Mouse (Mus musculus) midbrain, embryonic 12.5 days (tissue): ENCODE measurements around the gene Pde7b. TPM values are rescaled to one million over a fixed set of nuclear protein-coding genes. Genes with fewer than 3 reads are reported as not detected.

Source experiments
- ATAC-seq: fragments of 200-750 bp; cut with Nextera tagmentation; 2 replicates; pipeline ENCODE4 v1.8.0; 2017; ENCODE audit warnings: low read depth, moderate TSS enrichment, moderate library complexity; ENCODE audit not compliant: low FRiP score
- H3K27ac ChIP-seq: fragments of 300-500 bp; sonication (generic); replicated peaks from 2 replicates; pipeline ENCODE4 v1.5.1; 2016; ENCODE audit warnings: mild to moderate bottlenecking
- H3K27me3 ChIP-seq: fragments of 300-500 bp; sonication (generic); 2 replicates; pipeline ENCODE4 v1.6.1; 2016; ENCODE audit warnings: mild to moderate bottlenecking
- H3K36me3 ChIP-seq: fragments of 300-500 bp; sonication (generic); 2 replicates; pipeline ENCODE4 v1.6.1; 2016
- H3K4me1 ChIP-seq: fragments of 300-500 bp; sonication (generic); 2 replicates; pipeline ENCODE4 v1.6.1; 2016
- H3K4me2 ChIP-seq: fragments of 300-500 bp; sonication (generic); replicated peaks from 2 replicates; pipeline ENCODE4 v1.6.1; 2016; ENCODE audit warnings: mild to moderate bottlenecking, moderate library complexity
- H3K4me3 ChIP-seq: fragments of 300-500 bp; sonication (generic); 2 replicates; pipeline ENCODE4 v1.5.1; 2016; ENCODE audit warnings: mild to moderate bottlenecking
- H3K9ac ChIP-seq: fragments of 300-500 bp; sonication (generic); replicated peaks from 2 replicates; pipeline ENCODE4 v1.6.1; 2016; ENCODE audit warnings: mild to moderate bottlenecking, moderate library complexity
- H3K9me3 ChIP-seq: fragments of 300-500 bp; sonication (generic); 2 replicates; pipeline ENCODE4 v1.6.1; 2016; ENCODE audit warnings: mild to moderate bottlenecking
- WGBS: fragments of 180-500 bp; shearing (Covaris S2); methylation state at CpG from one replicate; pipeline ENCODE4 v1.1.7; 2016; 5-methylcytosine and 5-hydroxymethylcytosine counted together
- polyA plus RNA-seq: library from polyadenylated mRNA; unstranded; fragments of >200 nt; fragmentation: Nextera tagmentation; extraction: Ambion mirVana; gene quantifications from 2 replicates; pipeline ENCODE4 v1.2.1, GENCODE M21; 2016

Pde7b gene
- polyA plus RNA-seq, 1 experiment from 2014 or later: 3.2 TPM

DNA sequence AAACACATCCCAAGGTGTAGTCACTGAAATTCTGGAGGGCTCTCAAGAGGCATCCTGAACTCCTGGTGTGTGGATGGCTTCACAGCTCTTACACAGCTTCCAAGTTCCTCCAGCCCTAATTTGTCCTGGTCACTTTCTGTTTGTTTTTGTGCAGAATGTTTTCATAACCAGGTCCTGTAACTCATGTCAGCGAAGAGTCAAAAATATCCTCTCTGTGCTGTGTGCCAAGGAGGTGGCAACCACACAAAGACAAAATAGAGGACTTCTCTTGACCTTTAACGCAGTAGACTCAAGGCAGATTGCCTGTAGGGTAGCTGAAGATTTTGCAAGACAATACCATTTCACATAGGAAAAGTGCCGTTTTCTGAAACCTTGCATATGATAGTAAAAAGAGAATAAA is 14.9 kb upstream of the Pde7b start:
- WGBS: 83% methylated on average over 3 of the region's 3 CpGs
- no peaks in the 10 kb centered on the region for H3K9me3 ChIP-seq
- H3K4me1 ChIP-seq: peaks cover 6% of the 10 kb centered on the region; the same call in 1 of the 2 replicates
- no peak for ATAC-seq
- H3K27ac ChIP-seq: no peak overlapping the region
- H3K27me3 ChIP-seq: no peaks in the 10 kb centered on the region
- H3K4me3 ChIP-seq: no peak overlapping the region
- H3K4me2 ChIP-seq: no peak overlapping the region
- no peaks in the 10 kb centered on the region for H3K36me3 ChIP-seq
- no peak overlapping the region for H3K9ac ChIP-seq

DNA sequence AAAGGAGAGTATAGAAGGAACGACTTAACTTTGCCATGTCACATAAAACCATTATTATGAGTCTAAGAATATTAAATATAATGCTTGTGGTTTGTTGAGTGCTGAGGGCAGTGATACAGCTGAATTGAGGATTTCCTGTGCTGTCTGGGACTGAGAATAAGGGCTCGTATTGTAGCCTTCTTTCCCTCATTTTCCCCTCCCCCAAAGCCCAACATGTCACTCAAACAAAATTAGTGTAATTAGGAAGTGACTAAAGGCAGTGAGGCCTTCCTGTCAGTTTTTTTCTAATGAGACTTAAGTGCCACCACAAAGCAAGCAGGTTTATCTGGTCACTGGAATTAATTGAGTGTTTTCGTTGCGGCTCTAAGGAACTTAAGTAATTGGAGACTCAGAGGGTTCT is 12.3 kb upstream of the Pde7b start:
- Histone ChIP-seq H3K36me3 (no peaks in the 10 kb centered on the region), H3K9me3 (no peaks in the 10 kb centered on the region), H3K4me3 (no peak overlapping the region), H3K4me1 (peaks cover 9% of the 10 kb centered on the region; the same call in 1 of the 2 replicates), H3K4me2 (no peak overlapping the region), H3K27me3 (no peaks in the 10 kb centered on the region), H3K9ac (no peak overlapping the region), H3K27ac (no peak overlapping the region)
- no peak for ATAC-seq
- 34% methylated on average over 4 of the region's 4 CpGs for WGBS

GRCm38 (mm10) chr10:20735775-20736449 is 11.0 kb upstream of the Pde7b start:
- H3K9me3 ChIP-seq: no peaks in the 10 kb centered on the region
- no peaks in the 10 kb centered on the region for H3K27me3 ChIP-seq
- no peak overlapping the region for H3K4me3 ChIP-seq
- H3K36me3 ChIP-seq: no peaks in the 10 kb centered on the region
- no peak overlapping the region for H3K9ac ChIP-seq
- peaks cover 9% of the 10 kb centered on the region; the same call in 1 of the 2 replicates for H3K4me1 ChIP-seq
- no peak overlapping the region for H3K27ac ChIP-seq
- 76% methylated on average over 3 of the region's 3 CpGs for WGBS
- no peak overlapping the region for H3K4me2 ChIP-seq
- ATAC-seq: no peak

DNA sequence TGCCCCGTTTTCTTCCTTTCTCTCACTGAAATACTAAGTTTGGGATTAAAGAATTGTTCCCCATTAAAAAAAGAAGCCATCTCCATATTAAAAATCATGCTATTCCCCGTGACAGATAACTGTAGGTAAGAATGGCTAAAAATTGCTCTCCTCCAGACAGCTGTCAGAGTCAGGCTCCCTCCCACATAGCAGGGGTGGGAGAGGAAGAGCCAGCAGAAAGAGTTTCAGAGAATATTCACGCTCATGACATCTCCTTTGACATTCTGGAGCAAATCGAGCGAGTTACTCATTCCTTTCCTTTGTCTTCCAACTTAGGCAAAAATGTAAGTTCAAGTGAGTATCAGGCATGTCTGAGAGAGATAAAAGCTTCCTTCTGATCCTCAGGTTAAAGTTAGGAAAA is 8.7 kb upstream of the Pde7b start:
- H3K4me2 ChIP-seq: no peak overlapping the region
- 77% methylated on average over 5 of the region's 5 CpGs for WGBS
- H3K27me3 ChIP-seq: no peaks in the 10 kb centered on the region
- no peak for ATAC-seq
- H3K9me3 ChIP-seq: no peaks in the 10 kb centered on the region
- H3K36me3 ChIP-seq: no peaks in the 10 kb centered on the region
- H3K9ac ChIP-seq: no peak overlapping the region
- H3K4me1 ChIP-seq: peaks cover 9% of the 10 kb centered on the region; the same call in 1 of the 2 replicates
- no peak overlapping the region for H3K4me3 ChIP-seq
- no peak overlapping the region for H3K27ac ChIP-seq

DNA sequence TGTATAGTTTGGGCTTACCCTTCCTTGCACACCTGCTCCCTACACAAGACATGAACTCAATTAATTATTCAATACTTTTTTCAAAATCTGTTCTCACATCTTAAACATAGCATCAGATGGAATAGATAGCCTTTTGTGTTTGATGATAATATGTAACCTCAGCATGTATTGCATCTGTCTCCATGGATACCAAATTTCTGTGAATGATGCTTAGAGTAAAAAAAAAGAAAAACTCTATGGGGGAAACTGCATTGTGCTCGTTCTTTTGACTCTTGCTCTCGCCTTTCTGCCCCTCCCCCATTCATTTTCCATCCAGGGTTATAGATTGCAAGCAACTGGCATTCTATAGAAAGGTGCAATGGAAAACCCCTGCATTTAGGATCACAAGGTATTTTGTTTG is 7.3 kb upstream of the Pde7b start:
- Histone ChIP-seq H3K36me3 (no peaks in the 10 kb centered on the region), H3K4me2 (no peak overlapping the region), H3K4me3 (no peak overlapping the region), H3K9ac (no peak overlapping the region), H3K27ac (no peak overlapping the region), H3K4me1 (peaks cover 8% of the 10 kb centered on the region; the same call in 1 of the 2 replicates), H3K9me3 (no peaks in the 10 kb centered on the region), H3K27me3 (no peaks in the 10 kb centered on the region)
- no peak; the same call in 1 of the 2 replicates for ATAC-seq
- 31% methylated on average over 2 of the region's 2 CpGs for WGBS

GRCm38 (mm10) chr10:20730034-20730433 is 5.2 kb upstream of the Pde7b start:
- no peak for ATAC-seq
- no peak overlapping the region for H3K9ac ChIP-seq
- no peak overlapping the region for H3K4me3 ChIP-seq
- 92% methylated on average over 1 of the region's 1 CpGs for WGBS
- no peaks in the 10 kb centered on the region for H3K36me3 ChIP-seq
- no peaks in the 10 kb centered on the region for H3K9me3 ChIP-seq
- no peak overlapping the region for H3K4me2 ChIP-seq
- H3K4me1 ChIP-seq: peaks cover 11% of the 10 kb centered on the region; the same call in 1 of the 2 replicates
- no peaks in the 10 kb centered on the region for H3K27me3 ChIP-seq
- H3K27ac ChIP-seq: no peak overlapping the region

DNA sequence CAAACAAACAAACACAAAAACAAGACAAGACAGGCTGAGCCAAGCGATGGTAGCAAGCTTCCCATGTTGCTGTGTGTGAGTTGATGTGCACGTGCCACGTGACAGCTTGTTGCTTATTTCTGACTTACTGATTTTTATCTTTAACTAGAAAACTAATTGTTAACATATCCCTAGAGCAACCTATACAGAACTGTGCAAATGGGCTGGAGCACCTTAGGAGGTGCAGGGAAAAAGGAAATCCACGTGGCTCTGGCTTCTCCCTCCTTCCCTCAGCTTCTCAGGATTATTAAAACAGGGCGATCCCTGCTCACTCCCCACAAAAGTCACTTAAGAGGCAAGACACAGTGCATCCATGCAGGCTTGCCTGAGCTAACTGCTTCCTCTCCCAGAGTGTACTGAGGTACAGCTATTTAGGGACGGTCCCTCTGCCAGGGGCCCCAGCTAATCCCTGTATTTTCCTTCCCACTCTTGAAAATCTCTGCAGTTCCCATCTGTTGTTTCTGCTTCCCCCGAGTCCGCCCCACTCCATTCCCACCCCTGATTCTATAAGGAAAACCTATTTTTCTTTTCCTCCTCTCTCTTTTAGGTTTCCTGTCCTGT is 606 bp upstream of the Pde7b start:
- Histone ChIP-seq H3K27ac (no peak overlapping the region), H3K9ac (0 out of 2 replicates have a peak overlapping the region, but pooled peaks have one; percentile 20), H3K4me3 (no peak overlapping the region), H3K27me3 (peaks cover 5% of the 10 kb centered on the region; the same call in 1 of the 2 replicates), H3K9me3 (no peaks in the 10 kb centered on the region), H3K4me2 (peak overlapping the region; percentile 49; the same call in 1 of the 2 replicates), H3K4me1 (peaks cover 30% of the 10 kb centered on the region), H3K36me3 (no peaks in the 10 kb centered on the region)
- peak; percentile 34 for ATAC-seq
- 42% methylated on average over 8 of the region's 8 CpGs for WGBS

DNA sequence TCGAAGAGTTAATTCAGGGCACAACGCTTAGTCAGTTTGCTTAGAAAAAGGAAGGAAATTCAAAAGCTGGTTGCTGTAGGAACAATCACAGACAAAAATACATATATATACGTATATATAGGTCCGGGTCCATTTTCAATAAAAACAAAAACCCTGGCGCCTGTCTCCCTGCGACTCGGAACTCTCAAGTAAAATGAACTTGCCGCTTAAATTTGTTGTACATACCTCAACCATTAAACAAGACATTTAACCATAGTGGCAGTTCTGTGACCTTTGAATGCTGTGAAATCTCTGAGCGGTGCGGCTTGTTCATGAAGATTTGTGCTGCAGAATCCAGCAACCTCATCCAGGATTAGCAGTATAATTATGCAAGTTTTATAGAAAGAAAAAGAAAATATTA is 427 bp downstream of the Pde7b start:
- peak overlapping the region; percentile 15; the same call in 1 of the 2 replicates for H3K9ac ChIP-seq
- no peak overlapping the region for H3K27ac ChIP-seq
- H3K27me3 ChIP-seq: peaks cover 5% of the 10 kb centered on the region; the same call in 1 of the 2 replicates
- peak overlapping the region; percentile 49 for H3K4me2 ChIP-seq
- H3K4me1 ChIP-seq: peaks cover 30% of the 10 kb centered on the region
- ATAC-seq: no peak
- WGBS: 34% methylated on average over 10 of the region's 10 CpGs
- H3K9me3 ChIP-seq: no peaks in the 10 kb centered on the region
- no peaks in the 10 kb centered on the region for H3K36me3 ChIP-seq
- peak overlapping the region; percentile 28 for H3K4me3 ChIP-seq

DNA sequence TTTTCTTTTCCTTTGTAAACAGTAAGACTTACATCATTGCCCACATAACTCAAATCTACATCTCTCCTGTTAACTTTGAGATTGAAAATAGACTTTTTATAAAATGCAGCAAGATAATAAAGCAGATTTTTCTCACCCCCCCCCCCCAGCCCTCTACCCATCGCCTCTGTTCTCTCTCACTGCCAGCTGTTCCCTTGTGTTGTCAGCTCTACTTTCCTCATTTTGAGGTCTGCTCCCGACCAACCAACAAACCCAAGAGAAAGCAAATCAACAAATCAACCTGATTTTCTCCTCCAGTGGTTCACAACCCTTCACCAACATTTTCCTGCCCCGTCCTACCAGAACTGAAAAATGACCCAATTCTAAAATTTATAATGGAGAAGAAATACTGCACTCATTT is 916 bp downstream of the Pde7b start:
- no peak overlapping the region for H3K27ac ChIP-seq
- peak overlapping the region; percentile 49 for H3K4me2 ChIP-seq
- H3K4me3 ChIP-seq: peak overlapping the region; percentile 28
- H3K27me3 ChIP-seq: peaks cover 5% of the 10 kb centered on the region; the same call in 1 of the 2 replicates
- H3K36me3 ChIP-seq: no peaks in the 10 kb centered on the region
- H3K9me3 ChIP-seq: no peaks in the 10 kb centered on the region
- ATAC-seq: no peak
- 23% methylated on average over 3 of the region's 3 CpGs for WGBS
- peaks cover 30% of the 10 kb centered on the region for H3K4me1 ChIP-seq
- peak overlapping the region; percentile 15; the same call in 1 of the 2 replicates for H3K9ac ChIP-seq

DNA sequence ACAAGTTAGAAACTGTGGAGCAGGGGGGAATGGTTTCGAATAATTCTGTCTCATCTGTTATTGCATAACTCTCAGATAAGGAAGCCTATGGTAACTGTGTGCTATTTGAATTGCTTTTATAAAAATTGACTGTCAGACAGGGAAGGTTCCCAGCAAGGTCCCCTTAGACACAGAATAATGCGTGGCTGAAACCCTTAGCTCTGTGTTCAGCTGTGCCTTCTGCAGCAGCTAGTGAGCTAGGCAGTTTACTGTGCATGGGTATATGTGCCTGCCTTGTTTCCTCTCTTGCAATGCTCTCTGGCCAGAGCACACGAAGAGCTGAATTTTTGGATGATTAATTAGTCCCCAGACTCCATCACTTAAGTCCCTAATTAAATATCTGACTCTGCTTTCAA is 1.4 kb downstream of the Pde7b start:
- H3K4me2 ChIP-seq: peak overlapping the region; percentile 33
- H3K9ac ChIP-seq: no peak overlapping the region
- H3K4me1 ChIP-seq: peaks cover 30% of the 10 kb centered on the region
- no peaks in the 10 kb centered on the region for H3K36me3 ChIP-seq
- no peaks in the 10 kb centered on the region for H3K9me3 ChIP-seq
- H3K4me3 ChIP-seq: 0 out of 2 replicates have a peak overlapping the region, but pooled peaks have one; percentile 7
- 37% methylated on average over 3 of the region's 3 CpGs for WGBS
- no peak for ATAC-seq
- H3K27me3 ChIP-seq: peaks cover 5% of the 10 kb centered on the region; the same call in 1 of the 2 replicates
- H3K27ac ChIP-seq: peak overlapping the region; percentile 39; the same call in 1 of the 2 replicates

DNA sequence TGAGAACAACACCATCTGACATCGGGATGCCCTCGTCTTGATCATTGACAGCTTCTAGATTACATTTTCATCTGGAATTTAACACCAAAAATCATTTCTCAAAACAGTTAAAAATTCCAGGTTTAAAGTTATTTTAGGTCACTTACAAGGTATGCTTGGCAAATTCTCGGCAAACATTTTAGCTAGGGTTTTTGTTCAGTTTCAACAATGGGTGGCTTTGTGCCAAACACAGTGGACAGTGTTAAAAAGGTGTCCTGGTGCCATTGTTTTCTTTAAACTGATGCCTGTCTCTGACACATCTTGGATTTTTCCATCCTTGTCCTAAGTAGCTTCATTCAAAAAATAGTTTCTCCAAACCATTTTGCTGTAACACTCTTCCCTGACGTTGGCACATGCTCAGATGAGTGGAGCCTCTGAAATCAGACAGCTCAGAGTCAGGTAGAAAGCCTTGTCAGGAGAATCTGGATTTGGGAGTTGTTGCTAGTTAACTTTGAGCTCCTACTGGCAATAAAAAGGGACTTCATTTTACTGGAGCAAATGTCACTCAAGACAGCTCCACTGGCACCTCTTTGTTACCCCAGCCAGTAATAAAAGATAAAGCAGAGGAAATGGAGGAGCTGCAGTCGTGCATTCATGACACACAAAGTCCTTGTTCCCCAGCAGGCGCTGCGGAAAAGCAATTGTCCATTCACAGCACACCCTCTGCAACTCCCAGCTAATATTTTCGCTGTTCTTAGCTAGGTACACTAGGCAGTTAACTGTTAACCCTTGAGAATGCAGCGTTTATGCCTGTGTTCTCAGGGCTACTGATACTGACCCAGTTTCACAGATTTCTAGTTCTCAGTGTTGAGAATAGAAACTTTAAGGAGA is 2.0 kb downstream of the Pde7b start:
- Histone ChIP-seq H3K4me2 (peak overlapping the region; percentile 33), H3K4me3 (0 out of 2 replicates have a peak overlapping the region, but pooled peaks have one; percentile 7), H3K9me3 (no peaks in the 10 kb centered on the region), H3K27ac (peak overlapping the region; percentile 39; the same call in 1 of the 2 replicates), H3K4me1 (peaks cover 30% of the 10 kb centered on the region), H3K36me3 (no peaks in the 10 kb centered on the region), H3K9ac (no peak overlapping the region), H3K27me3 (peaks cover 5% of the 10 kb centered on the region; the same call in 1 of the 2 replicates)
- WGBS: 34% methylated on average over 9 of the region's 9 CpGs
- peak; percentile 23; the same call in 1 of the 2 replicates for ATAC-seq
